Mouse (Mus musculus) myocyte (in vitro differentiated cells): ENCODE data around the gene Ablim1.

Source experiments
- E2F4 ChIP-seq: IDR thresholded peaks from one replicate; pipeline ENCODE4 v1.6.1; 2011; ENCODE audit warnings: mild to moderate bottlenecking, control low read depth, moderate library complexity; ENCODE audit not compliant: insufficient read depth
- MAX ChIP-seq: IDR thresholded peaks from one replicate; pipeline ENCODE4 v1.6.1; 2011; ENCODE audit warnings: low read depth, mild to moderate bottlenecking, control low read depth
- MYOD1 ChIP-seq, 3 experiments: IDR thresholded peaks; one replicate each; pipeline ENCODE4 v1.6.1; 2011; ENCODE audit warnings: control low read depth in 2 of 3, low read depth in 2 of 3, mild to moderate bottlenecking in 2 of 3, moderate library complexity in 1 of 3; ENCODE audit not compliant: insufficient read length in 2 of 3, control insufficient read depth in 1 of 3
- POLR2A ChIP-seq: IDR thresholded peaks from one replicate; pipeline ENCODE4 v1.6.1; 2011; ENCODE audit warnings: low read depth, mild to moderate bottlenecking, control low read depth, moderate library complexity; ENCODE audit not compliant: insufficient read length
- REST ChIP-seq: IDR thresholded peaks from one replicate; pipeline ENCODE4 v1.6.1; 2011; ENCODE audit warnings: mild to moderate bottlenecking, control low read depth, moderate library complexity; ENCODE audit not compliant: insufficient read depth, insufficient read length
- TCF12 ChIP-seq: IDR thresholded peaks from one replicate; pipeline ENCODE4 v1.6.1; 2011; ENCODE audit warnings: mild to moderate bottlenecking, control low read depth; ENCODE audit not compliant: poor library complexity, insufficient read depth, severe bottlenecking
- TCF3 ChIP-seq: IDR thresholded peaks from one replicate; pipeline ENCODE4 v1.6.1; 2011; ENCODE audit warnings: low read depth, control low read depth; ENCODE audit not compliant: insufficient read length
- USF1 ChIP-seq: IDR thresholded peaks from one replicate; pipeline ENCODE4 v1.6.1; 2011; ENCODE audit warnings: low read depth, mild to moderate bottlenecking, control low read depth, moderate library complexity

- TF ChIP-seq TCF12 (no peak), POLR2A (no peak), USF1 (no peak), MYOD1 (IDR thresholded peaks at IDR 0.05; ENCODE audit: control insufficient read depth in 1 of 3, insufficient read length in 2 of 3, low read depth in 2 of 3) (peak in 2 of 3 experiments; percentile 64 to 68), REST (no peak), E2F4 (no peak), MAX (no peak), TCF3 (no peak)
These were observed 304.7 kb downstream of the Ablim1 start for GRCm38 (mm10) chr19:57010064-57010463.
